Mouse (Mus musculus): Measurements from ENCODE around the gene Gprc6a.

GRCm38 (mm10) chr10:51609741-51610425 is 21.4 kb downstream of the Gprc6a start:
- TF ChIP-seq CTCF (IDR thresholded peaks at IDR 0.05; ENCODE audit: low read depth), result no peak
- TF ChIP-seq EP300 (IDR thresholded peaks at IDR 0.05; ENCODE audit: low read depth), result no peak

Measured in heart, postnatal 0 days (tissue).